In genomic region chr8:22397811-22398141, GRCm38 (mm10) we compare ENCODE assay signal across 8 mouse cellular contexts. TPM values are rescaled to one million over a fixed set of nuclear protein-coding genes. Genes with fewer than 3 reads are reported as not detected.
DNase-seq lines count a peak whose midpoint lies in the region; ATAC-seq and TF ChIP-seq lines count a peak whose summit lies in the region.

No protein-coding gene starts in this region.

- H3K4me3 ChIP-seq in lung, embryonic 14.5 days (ENCODE audit: low read depth, low read length): peak overlapping the region; percentile 76
- H3K4me3 ChIP-seq in embryonic facial prominence, embryonic 11.5 days (ENCODE audit: low read depth, low read length): peak overlapping the region; percentile 76
- H3K4me3 ChIP-seq in limb, embryonic 10.5 days: peak overlapping the region; percentile 85
- H3K4me3 ChIP-seq in neural tube, embryonic 15.5 days (replicated peaks): peak overlapping the region; percentile 82

- under 1% methylated on average over 13 of the region's 13 CpGs for WGBS in lung, embryonic 14.5 days
- WGBS in embryonic facial prominence, embryonic 11.5 days: under 1% methylated on average over 13 of the region's 13 CpGs
- under 1% methylated on average over 13 of the region's 13 CpGs for WGBS in limb, embryonic 10.5 days
- under 1% methylated on average over 13 of the region's 13 CpGs for WGBS in neural tube, embryonic 15.5 days

- peak overlapping the region; percentile 84 for H3K9ac ChIP-seq in lung, embryonic 14.5 days
- peak overlapping the region; percentile 80 for H3K9ac ChIP-seq in embryonic facial prominence, embryonic 11.5 days (replicated peaks; ENCODE audit: low read length)
- peak overlapping the region; percentile 84 for H3K9ac ChIP-seq in neural tube, embryonic 15.5 days (replicated peaks)

- peak overlapping the region; percentile 82 for H3K4me2 ChIP-seq in lung, embryonic 14.5 days
- H3K4me2 ChIP-seq in embryonic facial prominence, embryonic 11.5 days (ENCODE audit: low read depth, low read length): peak overlapping the region; percentile 82
- H3K4me2 ChIP-seq in neural tube, embryonic 15.5 days: peak overlapping the region; percentile 85

- peaks cover 11% of the 10 kb centered on the region; the same call in 1 of the 2 replicates for H3K36me3 ChIP-seq in lung, embryonic 14.5 days (ENCODE audit: insufficient read depth)
- no peaks in the 10 kb centered on the region for H3K36me3 ChIP-seq in embryonic facial prominence, embryonic 11.5 days (replicated peaks; ENCODE audit: control insufficient read depth, insufficient read depth, low read depth, low read length)
- H3K36me3 ChIP-seq in limb, embryonic 10.5 days: 0 out of 2 replicates have a peak, but pooled peaks cover 9% of the 10 kb centered on the region
- H3K36me3 ChIP-seq in neural tube, embryonic 15.5 days: peaks cover 4% of the 10 kb centered on the region; the same call in 1 of the 2 replicates

- no peaks in the 10 kb centered on the region for H3K27me3 ChIP-seq in lung, embryonic 14.5 days (ENCODE audit: insufficient read depth, low read length)
- no peaks in the 10 kb centered on the region for H3K27me3 ChIP-seq in embryonic facial prominence, embryonic 11.5 days (ENCODE audit: control insufficient read depth, insufficient read depth, low read length)
- H3K27me3 ChIP-seq in limb, embryonic 10.5 days (ENCODE audit: low read depth, poor library complexity, severe bottlenecking): no peaks in the 10 kb centered on the region
- H3K27me3 ChIP-seq in neural tube, embryonic 15.5 days (replicated peaks): no peaks in the 10 kb centered on the region

- DNase-seq in lung, embryonic 14.5 days: no peak
- DNase-seq in lung, postnatal 36 days: no peak
- peak; percentile 40 for DNase-seq in embryonic facial prominence, embryonic 11.5 days (ENCODE audit: low spot score)
- DNase-seq in limb, embryonic 10.5 days (ENCODE audit: low spot score): no peak
- no peak for DNase-seq in embryo, embryonic 11 days
- DNase-seq in adipocyte (ENCODE audit: low spot score): no peak
- no peak for DNase-seq in kidney, postnatal 36 days

- peak; percentile 3; the same call in 1 of the 2 replicates for ATAC-seq in lung, embryonic 14.5 days (ENCODE audit: insufficient read depth)
- no peak for ATAC-seq in embryonic facial prominence, embryonic 11.5 days (replicated peaks; ENCODE audit: insufficient number of reproducible peaks, low FRiP score, low TSS enrichment, low read depth)
- no peak; the same call in 1 of the 2 replicates for ATAC-seq in neural tube, embryonic 15.5 days (ENCODE audit: low FRiP score)

- no peaks in the 10 kb centered on the region for H3K9me3 ChIP-seq in lung, embryonic 14.5 days (ENCODE audit: low read depth, low read length)
- no peaks in the 10 kb centered on the region for H3K9me3 ChIP-seq in embryonic facial prominence, embryonic 11.5 days (replicated peaks; ENCODE audit: control insufficient read depth, low read length)
- H3K9me3 ChIP-seq in limb, embryonic 10.5 days (replicated peaks): no peaks in the 10 kb centered on the region
- H3K9me3 ChIP-seq in neural tube, embryonic 15.5 days (replicated peaks): no peaks in the 10 kb centered on the region

- H3K27ac ChIP-seq in lung, embryonic 14.5 days (ENCODE audit: low read depth): peak overlapping the region; percentile 80
- H3K27ac ChIP-seq in embryonic facial prominence, embryonic 11.5 days (replicated peaks; ENCODE audit: low read depth, low read length): no peak overlapping the region
- H3K27ac ChIP-seq in limb, embryonic 10.5 days: peak overlapping the region; percentile 90
- peak overlapping the region; percentile 93 for H3K27ac ChIP-seq in neural tube, embryonic 15.5 days (replicated peaks)

- TF ChIP-seq CTCF in lung, embryonic 14.5 days (IDR thresholded peaks at IDR 0.05; ENCODE audit: low read depth): no peak

- H3K4me1 ChIP-seq in lung, embryonic 14.5 days (ENCODE audit: insufficient read depth): no peaks in the 10 kb centered on the region
- no peaks in the 10 kb centered on the region for H3K4me1 ChIP-seq in embryonic facial prominence, embryonic 11.5 days (ENCODE audit: control insufficient read depth, insufficient read depth, low read length)
- peaks cover 10% of the 10 kb centered on the region for H3K4me1 ChIP-seq in limb, embryonic 10.5 days
- peaks cover 17% of the 10 kb centered on the region for H3K4me1 ChIP-seq in neural tube, embryonic 15.5 days

RNA-seq across cellular contexts. Expression of gene Slc25a15, which starts 0.6 kb away (rescaled TPM):
- 21.2 and 23.9 TPM in 2 replicates for polyA plus RNA-seq in lung, embryonic 14.5 days (2014; fragmentation: Nextera tagmentation; extraction: Ambion mirVana)
- 14.2 and 17.7 TPM in 2 replicates for polyA plus RNA-seq in embryonic facial prominence, embryonic 11.5 days (2014; fragmentation: Nextera tagmentation; extraction: Ambion mirVana)
- 18.9 and 20.7 TPM in 2 replicates for polyA plus RNA-seq in limb, embryonic 10.5 days (2016; fragmentation: Nextera tagmentation; extraction: Ambion mirVana)
- 7.6 and 11.9 TPM in 2 replicates for polyA plus RNA-seq in neural tube, embryonic 15.5 days (2015; fragmentation: Nextera tagmentation; extraction: Ambion mirVana)

RNA-seq across cellular contexts. Expression of gene Mrps31, which starts 13.4 kb away (rescaled TPM):
- polyA plus RNA-seq in lung, embryonic 14.5 days (2014; fragmentation: Nextera tagmentation; extraction: Ambion mirVana): 36.8 and 36.9 TPM in 2 replicates
- polyA plus RNA-seq in embryonic facial prominence, embryonic 11.5 days (2014; fragmentation: Nextera tagmentation; extraction: Ambion mirVana): 52.7 and 53.9 TPM in 2 replicates
- polyA plus RNA-seq in limb, embryonic 10.5 days (2016; fragmentation: Nextera tagmentation; extraction: Ambion mirVana): 42.7 and 44.3 TPM in 2 replicates
- polyA plus RNA-seq in neural tube, embryonic 15.5 days (2015; fragmentation: Nextera tagmentation; extraction: Ambion mirVana): 36.3 and 36.6 TPM in 2 replicates
